In genomic region chr4:55141923-55142732, GRCm38 (mm10) we compare ENCODE assay signal across 11 mouse cellular contexts.
DNase-seq lines count a peak whose midpoint lies in the region; TF ChIP-seq lines count a peak whose summit lies in the region.
"Had no signal": no experiment of that assay in that cellular context is flagged by ENCODE, and none has a peak within 500 bp of the region (broad histone marks: within the 10 kb centered on the region; RNA-seq: fewer than 3 reads in every experiment).

No protein-coding gene starts in this region.

- H3K4me1 ChIP-seq in heart, adult 2 months (ENCODE audit: control insufficient read depth, insufficient read depth, low read length): peaks cover 3% of the 10 kb centered on the region

- H3K27ac ChIP-seq in heart, adult 2 months: peak overlapping the region; percentile 56
- H3K27ac ChIP-seq: liver, embryonic 13.5 days had no signal

- DNase-seq in heart, adult 2 months: peak in 1 of 2 experiments; percentile 31
- DNase-seq in heart, postnatal 25 days (ENCODE audit: low spot score): no peak
- peak; percentile 39 for DNase-seq in retina, postnatal 1 day
- DNase-seq in retina, embryonic 14.5 days (ENCODE audit: low spot score): no peak
- peak; percentile 46 for DNase-seq in heart, adult 8-10 months (ENCODE audit: low spot score)
- DNase-seq in yolk sac, embryonic 10.5 days (ENCODE audit: low spot score): peak; percentile 42
- DNase-seq in kidney, postnatal 25 days: no peak
- DNase-seq in left cerebral cortex, adult 11 months (ENCODE audit: low spot score): no peak
- DNase-seq: kidney, postnatal 14 days; liver, embryonic 13.5 days; right cerebral cortex, postnatal 4 days had no signal

- TF ChIP-seq POLR2A in heart, adult 2 months (IDR thresholded peaks at IDR 0.05; ENCODE audit: insufficient read depth, low read depth, low read length): no peak

- no peak overlapping the region for H3K4me3 ChIP-seq in heart, adult 2 months
- H3K4me3 ChIP-seq: liver, embryonic 13.5 days had no signal

- no peak for TF ChIP-seq CTCF in heart, adult 2 months (IDR thresholded peaks at IDR 0.05)

- H3K79me2 ChIP-seq in heart, adult 2 months (replicated peaks; ENCODE audit: control insufficient read depth, insufficient read depth, low read length): no peaks in the 10 kb centered on the region

- no peak overlapping the region for H3K9ac ChIP-seq in heart, adult 2 months (ENCODE audit: low read depth, low read length)
- H3K9ac ChIP-seq: liver, embryonic 13.5 days had no signal

- TF ChIP-seq EP300 in heart, adult 2 months (IDR thresholded peaks at IDR 0.05; ENCODE audit: insufficient read depth, low read depth, low read length): no peak

- WGBS in heart, adult 2 months: 47% methylated on average over 8 of the region's 8 CpGs

- intact Hi-C loops in heart, adult 2 months (cut with DNase I): loop anchor here (5.0 kb wide), 1 partner anchor 65 kb away; no protein-coding TSS in a partner anchor
- intact Hi-C loops in heart, postnatal 25 days (cut with DNase I): no loop called here

- H3K27me3 ChIP-seq in heart, adult 2 months (ENCODE audit: control insufficient read depth, insufficient read depth, low read length): no peaks in the 10 kb centered on the region
- H3K27me3 ChIP-seq: liver, embryonic 13.5 days had no signal

- peaks cover 2% of the 10 kb centered on the region for H3K36me3 ChIP-seq in heart, adult 2 months (ENCODE audit: control insufficient read depth, insufficient read depth, low read length)
- H3K36me3 ChIP-seq: liver, embryonic 13.5 days had no signal

Comparison
In these comparisons a context has a peak if more than half of its experiments do, and no peak if none do; other contexts are left out.
1. DNase-seq: peak in retina, postnatal 1 day (single experiment), heart, adult 8-10 months (single experiment) and yolk sac, embryonic 10.5 days (single experiment); none in heart, postnatal 25 days (single experiment), retina, embryonic 14.5 days (single experiment), kidney, postnatal 25 days (0 of 2) and left cerebral cortex, adult 11 months (single experiment).